Mouse (Mus musculus) CD4-positive helper T cell, adult 2 months (primary cell): ENCODE results near the gene Spns2.
A peak's percentile ranks its signal among the peaks of the same experiment; 100 is the strongest.
"Not testable (repeated sequence)": the region's sequence is repeated elsewhere in the genome, so short reads cannot be mapped to it uniquely, and the experiment has no call there.

Source experiments
- DNase-seq: peaks from one replicate; pipeline ENCODE4 v3.0.0-alpha.2; 2012; ENCODE audit warnings: low read depth, missing footprints, low spot score

The Spns2 gene

DNA sequence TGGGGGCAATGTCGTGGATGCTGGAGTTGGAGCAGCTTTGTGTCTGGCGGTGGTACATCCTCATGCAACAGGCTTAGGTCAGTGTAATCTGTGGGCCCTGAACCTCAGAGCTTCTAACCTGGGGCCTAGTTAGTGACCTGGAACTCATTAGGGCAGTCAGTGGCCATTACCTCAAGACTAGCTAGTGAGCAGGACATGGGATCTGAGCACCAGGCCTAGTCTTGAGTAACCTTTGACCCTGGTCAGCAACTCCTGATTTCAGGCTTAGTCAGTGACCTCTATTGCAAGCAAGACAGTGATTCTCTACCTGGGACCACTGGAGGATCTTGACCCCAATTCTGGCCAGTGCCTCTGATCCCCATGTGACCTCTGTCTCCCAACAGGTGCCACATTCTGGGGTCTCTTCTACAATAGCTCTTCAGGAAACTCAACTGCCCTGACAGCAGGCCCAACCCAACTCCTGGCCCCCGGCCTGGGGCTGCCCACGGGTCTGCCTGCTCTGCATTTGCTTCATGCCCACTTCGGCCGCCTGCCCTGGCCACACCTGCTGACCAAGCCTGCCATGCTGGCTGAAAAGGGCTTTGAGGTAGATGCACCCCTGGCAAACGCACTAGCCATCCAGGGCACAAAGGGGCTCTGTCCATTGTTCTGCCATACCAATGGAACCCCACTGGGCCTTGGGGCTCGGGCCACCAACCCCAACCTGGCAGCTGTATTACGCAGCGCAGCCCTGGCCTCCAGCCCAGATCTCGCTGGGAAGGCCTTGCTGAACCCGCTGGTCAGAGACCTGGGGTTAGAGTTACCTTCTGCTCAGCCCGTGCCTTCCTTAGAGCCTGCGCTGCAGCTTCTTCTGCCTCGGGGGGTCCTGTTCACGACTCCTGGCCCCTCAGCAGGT is 52.7 kb downstream of the Spns2 start:
- no peak for DNase-seq

GRCm38 (mm10) chr11:72436271-72436670 is 53.4 kb downstream of the Spns2 start:
- no peak for DNase-seq

- no peak for DNase-seq
Measured at GRCm38 (mm10) chr11:72435694-72436045, 54.0 kb downstream of the Spns2 start.

DNA sequence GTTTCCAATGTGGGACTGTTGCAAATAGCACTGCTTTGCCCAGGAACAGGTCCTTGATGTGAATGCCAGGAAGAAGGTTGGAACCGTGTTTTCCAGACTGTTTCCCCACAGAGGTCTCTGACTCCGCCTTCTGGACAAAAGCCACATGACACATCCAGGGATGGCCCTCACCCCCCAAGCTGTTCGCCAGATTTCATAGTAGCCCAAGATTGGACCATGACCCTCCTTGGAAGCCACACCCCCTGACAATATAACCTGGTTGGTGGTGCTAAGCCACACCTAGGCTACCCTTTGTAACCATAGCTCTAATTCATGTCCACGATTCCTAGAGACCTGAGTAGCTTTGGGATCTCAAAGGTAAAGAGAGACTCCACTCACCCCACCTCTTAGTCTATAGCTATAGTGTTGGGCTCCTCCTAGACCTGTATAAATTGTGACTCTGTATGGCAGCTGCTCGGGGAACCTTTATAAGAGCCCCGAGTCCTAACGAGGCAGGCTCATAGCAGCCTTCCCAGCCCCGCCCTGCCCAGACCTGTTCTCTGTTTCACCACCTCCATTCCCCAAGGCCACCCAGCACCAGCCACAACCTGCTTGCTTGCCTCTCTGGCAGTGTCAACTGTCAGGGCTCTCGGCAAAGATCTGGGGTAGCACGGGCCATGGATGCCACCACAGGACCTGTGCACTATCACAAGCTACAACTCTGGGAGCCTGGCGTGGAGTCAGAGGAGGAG is 54.6 kb downstream of the Spns2 start, which contains the start of gene Ggt6:
TSS of gene Ggt6 (plus strand) at position 564 of the 731 bp plus-strand sequence.
- DNase-seq: no peak

- DNase-seq: not testable (repeated sequence)
Measured at GRCm38 (mm10) chr11:72430311-72431068, 59.2 kb downstream of the Spns2 start.

- DNase-seq: peak; percentile 82
Measured at GRCm38 (mm10) chr11:72429288-72429690, 60.4 kb downstream of the Spns2 start.

DNA sequence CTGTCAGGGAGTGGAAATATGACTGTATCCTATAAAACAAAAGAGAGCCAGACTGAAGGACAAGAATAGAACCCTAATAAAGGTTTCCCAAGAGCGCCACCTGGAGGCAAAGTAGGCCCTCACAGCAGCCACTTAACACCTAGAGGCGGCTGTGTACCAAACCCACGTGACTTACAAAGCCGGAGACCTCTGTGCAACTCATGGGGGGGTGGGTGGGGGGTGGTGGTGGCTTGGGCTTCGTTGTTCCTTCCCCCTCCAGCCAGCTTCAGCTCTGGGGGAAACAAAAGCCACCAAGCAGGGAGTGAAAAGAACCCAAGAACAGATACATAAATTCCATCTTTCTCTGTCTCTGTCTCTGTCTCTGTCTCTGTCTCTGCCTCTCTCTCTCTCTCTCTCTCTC is 61.0 kb downstream of the Spns2 start:
- peak; percentile 73 for DNase-seq

GRCm38 (mm10) chr11:72426884-72427283 is 62.8 kb downstream of the Spns2 start:
- DNase-seq: no peak

- DNase-seq: no peak
Measured at GRCm38 (mm10) chr11:72425201-72425600, 64.5 kb downstream of the Spns2 start.

DNA sequence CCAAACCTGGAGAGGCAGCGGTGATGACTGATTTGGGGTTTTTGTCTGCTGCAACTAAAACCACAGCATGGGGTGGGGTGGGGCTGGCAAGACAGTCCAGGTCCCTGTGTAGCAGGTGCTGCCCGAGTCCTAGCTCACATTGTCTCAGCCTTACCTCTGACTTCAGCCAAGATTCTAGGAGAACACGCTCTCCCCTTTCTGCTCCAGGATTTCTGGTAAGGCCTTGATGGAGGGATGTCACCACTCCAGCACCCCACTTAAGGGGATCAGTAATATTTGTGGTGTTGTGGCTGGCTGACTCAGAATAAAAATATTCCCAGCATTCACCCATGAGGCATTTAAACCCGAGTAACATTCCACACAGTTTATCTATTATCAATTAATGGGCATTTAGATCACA is 66.0 kb downstream of the Spns2 start:
- no peak for DNase-seq

GRCm38 (mm10) chr11:72421518-72422278 is 68.0 kb downstream of the Spns2 start:
- no peak for DNase-seq

- DNase-seq: no peak
Measured at GRCm38 (mm10) chr11:72420460-72421122, 69.1 kb downstream of the Spns2 start.

DNA sequence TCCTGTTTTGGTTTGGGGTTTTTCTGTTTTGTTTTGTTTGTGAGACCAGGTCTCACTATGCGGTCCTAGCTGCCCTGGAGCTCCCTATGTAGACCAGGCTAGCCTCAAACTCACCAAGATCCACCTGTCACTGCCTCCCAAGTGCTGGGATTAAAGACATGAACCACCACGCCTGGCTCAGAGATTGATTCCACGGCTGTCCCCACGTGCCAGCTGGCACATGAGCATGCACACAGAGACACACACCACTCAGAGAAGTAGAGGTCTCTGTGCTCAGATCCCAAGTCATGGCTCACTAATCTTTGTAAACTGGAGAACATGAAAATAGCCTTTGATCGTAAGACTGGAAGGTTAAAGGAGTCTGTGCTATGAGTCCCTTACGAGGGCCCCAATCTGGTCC is 70.7 kb downstream of the Spns2 start:
- no peak for DNase-seq

- no peak for DNase-seq
Measured at GRCm38 (mm10) chr11:72418227-72418626, 71.5 kb downstream of the Spns2 start.

DNA sequence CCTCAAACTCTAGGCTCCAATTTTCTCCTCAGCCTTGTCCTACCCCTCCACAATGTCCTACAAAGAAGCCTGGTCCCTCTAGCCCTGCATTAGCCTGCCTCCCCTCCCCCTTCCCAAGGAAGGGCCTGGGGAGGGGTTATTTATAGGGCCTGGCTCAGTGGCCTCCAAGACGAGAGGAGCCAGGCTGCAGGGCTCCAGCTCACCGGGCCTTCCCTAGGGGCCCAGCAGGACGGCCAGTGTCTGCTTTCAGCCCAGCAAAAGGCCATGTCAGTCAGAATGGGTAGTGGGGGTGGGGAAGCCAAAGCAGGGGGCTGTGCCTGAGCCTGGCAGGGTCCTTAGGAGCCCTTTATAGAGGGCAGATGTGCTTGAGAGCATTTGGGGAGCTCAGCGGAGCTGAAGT is 72.3 kb downstream of the Spns2 start:
- DNase-seq: no peak

- no peak for DNase-seq
Measured at GRCm38 (mm10) chr11:72416666-72417065, 73.0 kb downstream of the Spns2 start.

GRCm38 (mm10) chr11:72415155-72415554 is 74.5 kb downstream of the Spns2 start:
- DNase-seq: no peak

GRCm38 (mm10) chr11:72413601-72414190 is 76.0 kb downstream of the Spns2 start:
- no peak for DNase-seq

- DNase-seq: no peak
Measured at GRCm38 (mm10) chr11:72413016-72413415, 76.7 kb downstream of the Spns2 start.

DNA sequence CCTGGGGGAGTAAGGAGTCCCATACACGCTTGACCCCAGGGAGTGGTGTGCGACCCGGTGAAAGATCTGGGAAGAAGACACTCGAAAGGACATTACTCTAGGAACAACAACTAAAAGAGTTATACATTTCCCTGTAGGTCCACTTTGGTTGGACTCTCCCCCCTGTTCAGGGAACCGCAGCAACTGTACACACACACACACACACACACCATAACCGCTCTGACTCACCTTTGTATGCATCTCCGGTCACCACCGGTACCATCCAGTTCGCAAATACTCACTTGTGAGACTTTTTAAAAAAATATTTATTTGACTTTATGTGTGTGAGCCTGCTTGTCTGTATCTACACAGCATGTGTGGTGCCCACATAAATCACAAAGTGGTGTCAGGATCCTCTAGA is 77.8 kb downstream of the Spns2 start:
- DNase-seq: no peak
